Mouse (Mus musculus) small intestine, adult 2 months (tissue): ENCODE results near the gene Thsd7a.

Experiments used
- CTCF ChIP-seq: fragments of 200-500 bp; IDR thresholded peaks from 2 replicates; pipeline ENCODE4 v1.5.1; 2012; ENCODE audit warnings: low read depth, mild to moderate bottlenecking, control low read depth, inconsistent platforms, low read length, moderate library complexity, mixed read lengths; ENCODE audit not compliant: insufficient replicate concordance, insufficient read length; ENCODE audit errors: extremely low read depth
- POLR2A ChIP-seq: fragments of 200-500 bp; IDR thresholded peaks from 2 replicates; pipeline ENCODE4 v1.6.1; 2012; ENCODE audit warnings: low read depth, mild to moderate bottlenecking, control low read depth, inconsistent platforms, low read length, moderate library complexity

- no peak for TF ChIP-seq CTCF
- TF ChIP-seq POLR2A: no peak
Observed at GRCm38 (mm10) chr6:12506877-12507276, 242.3 kb downstream of the Thsd7a start.
